Mouse (Mus musculus): ENCODE data around the gene Plp2. TPM values are rescaled to one million over a fixed set of nuclear protein-coding genes. Genes with fewer than 3 reads are reported as not detected.

Plp2 gene
- total RNA-seq, 2 experiments from 2014 or later: 25.4 to 27.2 TPM

DNA sequence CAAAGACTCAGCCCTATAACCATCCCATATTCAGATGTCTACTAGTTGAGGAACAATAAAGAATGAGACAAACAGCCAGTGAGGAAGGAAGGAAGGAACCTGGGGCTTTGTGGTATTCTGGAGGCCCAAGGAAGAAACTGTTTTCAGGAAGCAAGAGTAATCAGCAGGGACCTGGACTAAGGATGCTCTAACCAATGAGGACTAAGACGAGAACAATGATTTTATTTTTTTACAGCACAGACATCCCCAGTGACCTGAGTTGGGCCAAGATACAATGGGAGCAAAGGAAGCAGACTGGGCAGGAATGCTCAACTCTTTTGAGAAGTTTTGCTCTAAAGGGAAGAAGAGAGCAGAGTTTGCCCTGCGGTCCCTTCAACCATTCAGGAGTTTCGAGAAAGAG is 8.3 kb downstream of the Plp2 start:
- no peak for DNase-seq

DNA sequence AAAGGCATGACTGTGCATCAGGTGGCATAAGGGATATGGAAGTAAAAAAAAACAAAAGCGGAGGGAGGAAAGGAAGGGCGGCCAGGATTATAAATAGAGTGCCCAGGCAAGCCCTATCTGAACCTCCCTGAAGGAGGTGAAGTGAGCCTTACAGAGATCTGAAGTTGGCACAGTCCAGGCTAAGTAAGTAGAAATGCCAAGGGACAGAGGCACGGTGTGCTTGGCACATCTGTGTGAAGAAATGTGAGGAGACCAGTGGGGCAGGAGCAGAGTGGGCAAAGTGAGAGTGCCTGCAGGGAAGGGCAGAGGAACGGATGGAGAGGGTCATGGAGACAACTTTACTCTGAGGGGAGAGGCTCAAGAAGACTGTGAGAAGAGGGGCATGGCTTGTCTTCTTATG is 10.1 kb downstream of the Plp2 start:
- DNase-seq: peak; percentile 67

DNA sequence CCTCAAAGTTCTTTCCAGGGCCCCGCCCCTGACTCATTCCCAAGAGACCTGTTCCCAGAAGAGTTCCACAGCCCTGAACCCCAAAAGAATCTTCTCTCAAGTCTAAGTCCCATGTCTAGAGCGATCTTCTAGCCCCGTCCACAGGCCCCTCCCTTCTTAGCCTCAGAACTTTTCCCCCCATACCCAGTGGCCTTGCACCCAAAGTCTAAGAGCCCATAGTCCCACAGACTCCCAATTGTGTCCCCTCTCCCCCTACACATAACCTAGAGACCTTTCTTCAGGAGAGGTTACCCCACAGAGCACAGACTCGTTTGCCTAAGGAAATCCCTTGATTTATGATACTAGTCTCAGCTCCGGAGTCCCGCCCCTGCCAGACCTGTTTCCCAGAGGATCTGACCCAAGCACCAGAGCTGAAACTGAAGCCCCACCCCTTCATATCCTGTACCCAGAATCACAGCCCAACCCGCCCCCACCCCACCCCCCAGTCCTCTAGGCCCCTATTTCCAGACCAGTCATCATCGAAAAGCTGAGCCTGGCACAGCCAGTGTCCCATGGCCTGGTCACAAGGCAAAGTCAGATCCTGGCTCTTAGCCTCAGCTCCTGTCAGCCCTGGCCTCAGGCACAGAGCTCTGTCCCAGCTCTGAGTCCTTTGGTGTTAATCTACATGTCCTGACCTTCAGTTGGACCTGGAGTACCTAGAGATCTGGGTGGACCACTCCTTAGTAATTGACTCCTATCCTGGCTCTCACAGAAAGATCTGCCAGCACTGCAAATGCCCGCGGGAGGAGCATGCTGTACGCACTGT is 12.2 kb downstream of the Plp2 start:
- DNase-seq: peak; percentile 70

DNA sequence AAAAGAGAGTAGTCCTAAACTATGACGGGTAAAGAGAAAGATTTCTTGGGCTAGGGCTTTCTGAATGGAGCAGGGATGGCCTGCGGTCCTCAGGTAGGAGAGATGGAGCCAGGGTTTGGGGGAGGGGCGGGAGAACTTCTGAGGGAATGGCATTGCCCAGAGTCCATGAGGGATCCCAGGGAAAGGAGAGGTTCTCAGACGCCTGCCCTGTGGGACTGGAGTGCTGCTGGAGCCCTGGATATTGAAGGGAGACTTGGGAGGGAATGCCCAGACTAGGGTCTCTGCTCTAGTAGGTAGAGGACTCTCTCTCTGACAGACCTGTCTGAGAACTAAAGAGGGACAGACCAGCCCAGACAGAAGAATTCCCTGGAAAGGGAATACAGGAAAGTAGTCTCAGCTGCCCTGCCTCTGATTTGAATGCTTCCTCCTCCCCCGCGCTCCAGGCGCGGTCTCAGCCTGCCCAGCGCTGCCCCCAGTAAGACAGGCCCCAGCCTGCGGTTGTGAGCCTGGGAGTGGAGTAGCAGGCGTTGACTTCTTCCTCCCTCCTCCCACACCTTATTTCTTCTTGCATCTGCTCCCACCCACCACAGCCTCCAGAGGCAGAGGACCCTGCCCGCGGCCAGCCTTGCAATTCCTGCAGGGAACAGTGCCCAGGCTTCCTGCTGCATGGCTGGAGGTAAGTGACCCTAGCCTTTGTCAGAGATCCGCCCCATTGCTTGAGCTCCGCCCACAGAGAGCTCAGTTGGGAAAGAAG is 13.0 kb downstream of the Plp2 start:
- DNase-seq: peak; percentile 45

DNA sequence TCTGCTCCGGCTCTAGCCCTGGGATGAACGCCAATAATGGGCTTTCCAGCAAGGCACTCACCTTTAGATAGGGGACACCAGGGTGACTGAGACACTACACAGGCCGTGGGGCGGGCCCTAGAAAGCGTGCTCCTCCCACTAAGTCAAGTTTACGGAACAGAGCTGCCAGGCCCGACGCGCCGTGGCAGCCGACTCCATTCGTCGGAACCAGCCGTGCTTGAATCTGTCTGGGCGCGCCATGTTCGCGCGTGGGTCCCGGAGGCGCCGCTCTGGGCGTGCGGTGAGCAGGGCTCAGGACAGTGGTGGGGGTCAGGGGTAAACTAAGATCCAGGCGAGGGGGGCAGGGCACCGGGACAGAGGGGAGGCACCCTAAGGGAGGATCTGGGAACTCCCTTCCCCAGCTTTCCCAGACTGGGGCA is 14.0 kb downstream of the Plp2 start, which contains the start of gene Prickle3:
Gene Prickle3 (plus strand): TSS at position 40 of the 419 bp plus-strand sequence.
- DNase-seq: peak; percentile 68

DNA sequence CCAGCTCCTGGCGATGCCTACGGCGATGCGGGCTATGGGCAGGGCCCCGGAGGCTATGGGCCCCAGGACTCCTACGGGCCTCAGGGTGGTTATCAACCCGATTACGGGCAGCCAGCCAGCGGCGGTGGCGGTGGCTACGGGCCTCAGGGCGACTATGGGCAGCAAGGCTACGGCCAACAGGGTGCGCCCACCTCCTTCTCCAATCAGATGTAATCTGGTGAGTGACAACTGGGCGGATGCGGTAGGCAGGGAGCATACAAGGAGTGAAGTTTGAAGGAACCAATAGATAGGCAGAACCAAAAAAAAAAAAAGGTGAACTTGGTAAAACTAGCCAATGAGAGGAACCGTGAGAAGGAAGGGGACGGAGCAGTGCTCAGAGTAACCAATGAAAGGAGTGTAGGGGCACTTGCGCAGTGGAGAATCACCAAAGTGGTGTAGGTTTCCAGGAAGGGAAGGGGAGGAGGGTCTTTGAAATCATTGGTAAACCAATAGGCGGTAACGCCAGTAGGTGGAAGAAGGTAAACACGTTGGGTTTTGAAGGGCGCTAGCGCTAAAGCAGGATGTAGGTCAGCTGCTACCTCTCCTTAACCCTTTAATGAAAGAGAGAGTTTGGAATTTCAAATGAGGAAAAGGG is 22.4 kb downstream of the Plp2 start:
- peak; percentile 84 for DNase-seq

DNA sequence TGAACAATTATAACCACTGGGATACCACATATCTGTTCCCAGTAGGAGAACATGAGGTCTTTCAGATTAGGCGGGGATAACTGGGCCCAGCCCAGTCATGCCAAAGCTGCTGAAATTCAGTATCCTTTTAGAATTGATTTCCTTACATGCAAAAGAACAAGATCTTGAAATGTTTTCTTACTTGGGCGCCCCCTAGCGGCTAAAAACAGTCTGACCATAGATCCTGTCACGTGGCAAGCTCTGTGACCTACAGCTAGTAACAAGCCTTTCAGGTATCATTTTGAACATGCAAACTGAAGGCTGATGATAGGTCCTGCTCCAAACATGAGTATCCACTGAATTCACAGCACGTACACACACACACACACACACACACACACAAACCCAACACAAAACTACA is 25.8 kb downstream of the Plp2 start:
- peak; percentile 28 for DNase-seq

DNA sequence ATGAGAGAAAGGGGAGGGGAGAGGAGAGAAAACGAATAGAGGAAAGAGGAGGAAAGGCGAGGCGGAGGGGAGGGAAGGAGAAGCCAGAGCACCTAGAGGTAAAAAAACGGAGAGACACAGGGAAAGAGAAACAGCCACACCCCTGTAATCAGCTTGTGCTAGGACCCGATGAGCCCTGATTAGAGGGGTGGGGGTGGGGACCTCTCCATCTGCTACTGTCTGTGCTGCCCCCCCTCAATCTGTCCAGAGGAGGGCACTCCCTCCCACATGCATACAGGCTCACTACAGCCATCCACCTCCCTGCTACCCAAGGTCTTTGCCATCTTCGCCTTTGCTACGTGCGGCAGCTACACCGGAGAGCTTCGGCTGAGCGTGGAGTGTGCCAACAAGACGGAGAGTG is 30.4 kb downstream of the Plp2 start:
- no peak for DNase-seq

DNA sequence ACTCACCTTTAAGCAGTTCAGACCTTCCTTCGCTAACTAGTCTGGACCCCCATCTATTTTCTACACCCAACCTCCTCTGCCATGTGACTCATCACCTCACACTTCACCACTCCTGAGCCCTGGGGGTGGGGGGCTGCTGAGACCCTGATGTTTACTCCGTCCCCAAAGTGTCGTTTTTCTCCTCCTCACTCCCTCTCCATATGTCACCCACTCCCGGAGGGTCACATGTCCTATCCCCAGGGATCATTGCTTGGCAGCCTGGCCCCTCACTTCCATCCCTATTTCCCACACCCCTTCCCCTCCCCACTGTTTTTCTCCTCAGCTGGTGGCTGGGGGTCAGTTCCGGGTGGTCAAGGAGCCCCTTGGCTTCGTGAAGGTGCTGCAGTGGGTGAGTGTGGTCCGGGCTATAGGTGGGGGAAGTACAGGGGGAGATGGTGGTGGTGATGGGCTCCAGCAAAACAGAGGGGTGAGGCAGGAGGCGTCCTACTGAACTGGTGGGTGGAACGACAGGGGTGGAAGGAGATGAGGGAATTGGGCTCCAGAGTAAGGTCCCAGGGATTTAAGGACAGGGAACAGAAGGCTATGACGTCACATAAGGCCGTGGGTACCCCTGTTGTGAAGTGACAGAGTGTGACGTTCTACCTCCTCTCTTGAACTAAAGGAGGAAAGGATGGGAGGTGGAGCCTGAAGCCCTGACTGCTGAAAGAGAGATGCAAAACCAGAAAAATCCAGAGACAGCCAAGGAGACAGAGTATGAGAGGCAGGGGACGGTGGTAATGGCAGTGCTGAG is 31.5 kb downstream of the Plp2 start:
- no peak for DNase-seq

DNA sequence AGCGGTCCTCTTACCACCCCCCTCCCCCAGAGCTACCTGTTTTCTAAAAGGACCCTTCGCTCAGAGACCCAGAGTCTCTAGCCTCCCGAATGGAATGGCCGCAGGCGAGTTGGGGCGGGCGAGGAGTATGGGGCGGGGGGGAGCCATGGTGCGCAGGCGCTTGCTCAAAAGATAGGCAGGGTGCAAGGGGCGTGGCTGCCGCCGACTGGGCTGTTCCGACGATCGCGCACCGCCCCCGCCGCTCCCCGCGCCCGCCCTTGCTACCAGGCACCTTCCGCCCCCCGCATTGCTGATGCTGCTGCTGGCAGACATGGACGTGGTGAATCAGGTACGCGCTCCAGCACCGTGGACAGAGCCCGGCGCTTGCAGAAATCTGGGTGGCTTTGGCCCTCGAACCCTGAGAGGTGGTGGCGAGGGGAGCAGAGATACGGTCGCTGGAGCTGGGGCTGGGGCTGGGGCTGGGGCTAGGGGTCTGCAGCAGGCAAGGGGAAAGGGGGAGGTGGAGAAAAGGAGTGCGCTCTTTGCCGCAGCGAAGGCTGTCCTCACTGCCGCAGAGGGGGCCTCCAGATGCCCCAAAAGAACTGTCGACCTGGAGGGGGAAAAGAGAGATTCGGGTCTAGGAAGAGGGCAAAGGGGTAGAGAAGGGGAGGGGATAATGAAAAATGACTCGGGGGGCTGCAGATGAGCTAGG is 32.6 kb downstream of the Plp2 start, which contains the start of gene Syp:
Gene Syp (plus strand): TSS at position 71 of the 691 bp plus-strand sequence.
- peak; percentile 59 for DNase-seq

DNA sequence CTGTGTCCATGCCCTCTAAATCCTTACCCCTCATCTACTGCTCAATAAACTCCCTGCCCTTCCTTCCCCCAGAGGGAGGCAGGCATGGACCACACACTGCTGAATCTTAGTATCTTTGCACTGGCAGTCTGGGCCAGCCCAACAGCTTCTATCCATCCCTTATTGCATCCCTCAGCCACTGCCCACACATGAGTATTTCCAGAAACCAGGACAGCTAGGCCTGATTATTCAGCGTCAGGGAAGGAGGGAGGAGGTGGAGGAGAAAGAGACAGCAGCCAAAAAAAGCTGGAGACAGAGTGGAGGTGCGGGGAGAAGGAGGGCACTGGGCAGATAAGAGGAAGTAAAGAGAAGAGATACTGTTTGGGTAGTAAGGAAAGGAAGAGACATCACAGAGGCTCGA is 36.1 kb downstream of the Plp2 start:
- no peak for DNase-seq

DNA sequence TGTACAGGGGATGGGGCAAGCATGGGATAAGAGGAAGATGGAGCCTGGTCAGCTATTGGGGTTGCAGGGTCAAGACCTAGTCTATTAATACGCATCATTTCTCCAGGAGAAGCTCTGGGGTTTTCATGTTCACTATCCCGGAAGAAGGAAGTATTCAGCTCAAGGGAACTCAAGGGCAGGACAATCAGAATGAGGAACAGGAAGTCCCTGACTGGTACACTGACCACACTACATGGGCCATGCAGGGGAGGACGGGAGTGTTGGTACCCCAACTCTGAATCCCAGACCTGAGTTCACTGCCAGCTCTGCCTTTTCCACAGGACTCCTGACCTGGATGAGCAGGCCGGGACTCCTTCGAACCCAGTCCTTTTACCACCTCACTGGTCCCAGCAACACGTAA is 38.6 kb downstream of the Plp2 start:
- DNase-seq: no peak

Other genes starting within 250 kb of the Plp2 start
- under 1 TPM in 1 of 2 experiments, not detected in 1; 0.08 TPM for gene Foxp3, start 97.7 kb downstream of the Plp2 start, total RNA-seq (2021)
- gene Ppp1r3f, start 97.1 kb downstream of the Plp2 start, total RNA-seq (2021): 1 to 10 TPM; 2.0 to 3.1 TPM
- 10 to 100 TPM; 10.7 to 11.9 TPM for gene Ccdc22, start 65.9 kb downstream of the Plp2 start, total RNA-seq (2021)
- not detected for gene Cacna1f, start 64.3 kb downstream of the Plp2 start, total RNA-seq (2021)
- 1 to 10 TPM; 1.0 to 1.6 TPM for gene Syp, start 32.9 kb downstream of the Plp2 start, total RNA-seq (2021)
- 10 to 100 TPM; 15.4 to 16.4 TPM for gene Prickle3, start 14.1 kb downstream of the Plp2 start, total RNA-seq (2021)
- 10 to 100 TPM; 16.5 to 21.5 TPM for gene Magix, start 9.9 kb upstream of the Plp2 start, total RNA-seq (2021)
- 10 to 100 TPM; 11.3 to 14.6 TPM for gene Gpkow, start 25.7 kb upstream of the Plp2 start, total RNA-seq (2021)
- 10 to 100 TPM; 21.8 to 27.6 TPM for gene Wdr45, start 42.9 kb upstream of the Plp2 start, total RNA-seq (2021)
- gene Gm45208, start 50.9 kb upstream of the Plp2 start, total RNA-seq (2021): not detected
- 1 to 10 TPM; 4.7 to 7.3 TPM for gene Praf2, start 57.0 kb upstream of the Plp2 start, total RNA-seq (2021)
- gene Ccdc120, start 79.5 kb upstream of the Plp2 start, total RNA-seq (2021): under 1 TPM; 0.16 to 0.56 TPM
- gene Tfe3, start 91.2 kb upstream of the Plp2 start, total RNA-seq (2021): 1 to 10 TPM; 6.1 to 8.2 TPM
- 10 to 100 TPM; 17.5 to 21.2 TPM for gene Gripap1, start 118.4 kb upstream of the Plp2 start, total RNA-seq (2021)
- under 1 TPM; 0.18 to 0.43 TPM for gene Kcnd1, start 150.9 kb upstream of the Plp2 start, total RNA-seq (2021)
- 10 to 100 TPM; 14.8 to 18.2 TPM for gene Otud5, start 170.0 kb upstream of the Plp2 start, total RNA-seq (2021)
- 1 to 10 TPM; 1.5 TPM for gene Pim2, start 206.9 kb upstream of the Plp2 start, total RNA-seq (2021)
- gene Slc35a2, start 212.6 kb upstream of the Plp2 start, total RNA-seq (2021): 1 to 10 TPM; 7.6 to 8.1 TPM
- 10 to 100 TPM; 19.5 to 23.1 TPM for gene Pqbp1, start 227.9 kb upstream of the Plp2 start, total RNA-seq (2021)
- 10 to 100 TPM; 37.8 to 38.5 TPM for gene Timm17b, start 228.0 kb upstream of the Plp2 start, total RNA-seq (2021)
- not detected for gene Gm10491, start 236.4 kb upstream of the Plp2 start, total RNA-seq (2021)
- gene Gm10490, start 238.2 kb upstream of the Plp2 start, total RNA-seq (2021): not detected
- gene Pcsk1n, start 248.4 kb upstream of the Plp2 start, total RNA-seq (2021): not detected

All from gastrocnemius, postnatal 25 days (tissue).